Mouse (Mus musculus): ENCODE results near the gene Irf8.

The Irf8 gene

DNA sequence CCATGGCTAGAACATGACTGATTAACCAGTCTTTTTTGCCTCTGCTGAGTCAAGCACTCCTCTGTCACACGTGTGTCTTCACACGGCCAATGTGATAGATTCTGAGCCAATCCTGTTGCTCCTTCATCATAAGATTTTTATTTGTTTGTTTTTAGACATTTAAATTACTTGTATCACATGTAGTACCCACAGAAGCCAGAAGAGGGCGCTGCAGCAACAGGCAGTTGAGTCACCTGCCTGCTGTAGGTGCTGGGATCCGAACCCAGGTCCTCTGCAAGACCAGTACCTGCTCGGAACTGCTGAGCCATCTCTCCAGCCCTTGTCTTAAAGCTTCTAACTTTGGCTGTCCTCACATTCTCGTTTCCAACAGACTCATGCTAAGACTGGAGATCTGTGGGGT, 13.1 kb upstream of the Irf8 start:
- no peak for DNase-seq

- peak in 1 of 2 experiments; percentile 33 for DNase-seq
Measured at GRCm38 (mm10) chr8:120724096-120724495, 12.1 kb upstream of the Irf8 start.

- no peak for DNase-seq
Measured at GRCm38 (mm10) chr8:120724816-120725575, 11.2 kb upstream of the Irf8 start.

DNA sequence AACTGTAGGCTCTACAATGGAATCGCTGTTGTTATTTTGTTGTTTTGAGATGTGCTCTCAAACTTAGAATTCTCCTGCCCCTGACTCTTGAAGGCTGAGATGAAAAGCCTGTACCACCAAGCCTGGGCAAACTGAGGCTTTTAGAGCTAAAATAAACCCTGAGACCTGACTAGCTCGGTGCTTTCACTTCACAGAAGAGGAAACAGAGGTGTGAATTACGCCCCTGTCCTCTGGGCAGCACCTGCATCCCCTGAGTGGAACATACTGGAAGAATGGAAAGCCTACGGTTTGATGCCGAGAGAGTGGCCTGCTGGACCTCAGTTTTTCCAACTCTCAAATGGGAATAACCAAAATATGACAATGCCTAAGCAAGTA, 10.6 kb upstream of the Irf8 start:
- DNase-seq: no peak

DNA sequence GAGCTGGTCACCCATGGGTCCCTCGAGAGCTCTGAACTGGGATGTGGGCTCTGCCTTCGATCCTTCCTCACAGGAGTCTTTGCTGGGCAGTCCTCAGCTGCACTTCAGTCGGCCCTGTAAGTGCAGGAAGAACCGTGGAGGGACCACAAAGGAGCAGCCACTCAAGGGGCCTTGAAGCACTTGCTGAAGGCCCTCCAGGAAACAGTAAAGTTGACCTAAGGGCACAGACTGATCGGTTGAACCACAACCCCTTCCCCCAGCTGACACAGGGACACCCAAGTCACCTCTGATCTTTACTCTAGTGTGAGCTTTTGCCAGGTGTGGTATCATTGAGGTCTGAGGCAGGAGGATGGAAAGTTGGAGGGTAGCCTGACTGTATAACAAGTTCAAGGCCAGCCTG, 10.1 kb upstream of the Irf8 start:
- DNase-seq: no peak

DNA sequence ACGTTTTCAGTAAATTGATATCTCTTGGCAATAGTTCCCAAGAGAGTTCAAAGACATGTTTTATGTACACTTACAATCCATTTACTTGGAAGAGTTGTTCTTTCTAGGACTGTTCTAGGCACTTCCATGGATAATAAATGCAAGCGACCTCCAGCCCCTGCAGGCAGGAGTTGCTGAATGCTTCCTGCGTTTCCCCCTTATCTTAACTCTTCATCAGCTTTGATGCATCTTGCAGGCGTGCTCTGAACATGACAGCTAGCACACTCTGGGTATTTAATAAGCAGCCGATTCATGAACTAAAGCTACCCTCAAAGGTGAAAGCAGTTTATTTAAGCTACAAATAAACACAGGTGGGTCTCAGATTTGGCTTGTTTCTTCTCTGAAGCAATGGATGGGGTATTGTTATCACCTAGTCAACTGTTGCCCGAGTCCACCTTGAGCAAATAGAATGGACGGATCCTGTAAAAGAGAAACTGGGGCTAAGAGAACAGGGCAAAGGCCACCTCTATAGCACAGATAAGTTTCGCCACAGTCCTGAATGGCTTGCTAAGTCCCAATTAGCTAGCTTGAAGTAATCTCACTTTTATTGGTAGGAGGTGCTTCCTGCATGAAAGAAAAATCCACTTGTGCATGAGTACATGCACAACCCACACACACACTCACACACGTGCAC, 7.5 kb upstream of the Irf8 start:
- no peak for DNase-seq

DNA sequence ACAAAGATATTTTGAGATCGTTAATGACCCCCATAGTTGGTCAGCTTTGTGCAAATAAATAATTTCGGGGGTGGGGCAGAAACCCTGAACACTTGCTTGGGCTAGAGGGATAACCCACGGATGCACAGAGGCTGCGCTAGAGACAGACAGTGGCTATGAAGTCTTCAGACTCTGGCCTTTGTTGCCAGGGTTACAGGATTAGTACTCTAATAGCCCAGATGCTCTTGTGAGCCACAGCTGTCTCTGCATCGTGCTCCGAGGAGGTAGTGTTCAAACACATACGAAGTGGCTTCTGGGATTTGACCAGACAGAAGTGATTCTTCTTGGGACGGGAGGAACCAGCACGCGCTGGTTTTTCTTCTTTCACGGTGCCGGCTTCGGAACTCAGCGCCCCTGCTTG, 4.6 kb upstream of the Irf8 start:
- no peak for DNase-seq

DNA sequence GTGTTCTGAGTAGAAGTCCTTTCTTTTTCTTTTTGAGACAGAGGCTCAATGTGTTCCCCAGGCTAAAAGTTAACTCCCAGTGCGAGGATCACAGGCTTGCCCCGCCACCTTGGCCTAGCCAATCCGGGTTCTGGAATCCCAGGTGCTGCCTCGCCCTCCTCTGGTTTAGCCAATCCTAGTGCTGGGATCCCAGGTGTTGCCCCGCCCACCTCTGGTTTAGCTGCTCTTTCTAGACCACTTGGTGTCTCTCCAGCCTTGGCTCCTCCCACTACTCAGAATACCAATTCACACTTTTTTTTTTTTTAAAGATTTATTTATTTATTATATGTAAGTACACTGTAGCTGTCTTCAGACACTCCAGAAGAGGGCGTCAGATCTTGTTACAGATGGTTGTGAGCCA, 4.1 kb upstream of the Irf8 start:
- DNase-seq: no peak

- DNase-seq: peak; percentile 60 to 66
Measured at GRCm38 (mm10) chr8:120736486-120736885, 328 bp downstream of the Irf8 start.

DNA sequence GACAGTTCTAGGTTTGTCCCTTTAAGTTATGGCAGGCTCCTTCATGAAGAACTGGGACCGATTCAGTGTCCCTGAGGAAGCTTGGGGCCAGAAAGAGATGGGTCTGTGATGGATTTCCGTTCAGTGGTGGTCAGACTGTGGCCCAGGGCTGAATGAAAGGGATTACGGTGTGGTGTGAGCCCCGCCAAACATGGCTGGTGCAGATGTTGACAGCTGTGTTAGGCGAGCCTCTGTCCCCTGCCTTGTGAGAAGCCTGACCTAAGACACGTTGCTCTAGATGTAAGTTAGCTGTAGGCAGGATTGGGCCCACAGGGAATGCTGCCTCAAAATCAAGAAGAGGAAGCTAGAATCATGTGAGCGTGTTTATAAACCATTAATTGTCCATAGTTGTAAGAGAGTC, 1.0 kb downstream of the Irf8 start:
- no peak for DNase-seq

DNA sequence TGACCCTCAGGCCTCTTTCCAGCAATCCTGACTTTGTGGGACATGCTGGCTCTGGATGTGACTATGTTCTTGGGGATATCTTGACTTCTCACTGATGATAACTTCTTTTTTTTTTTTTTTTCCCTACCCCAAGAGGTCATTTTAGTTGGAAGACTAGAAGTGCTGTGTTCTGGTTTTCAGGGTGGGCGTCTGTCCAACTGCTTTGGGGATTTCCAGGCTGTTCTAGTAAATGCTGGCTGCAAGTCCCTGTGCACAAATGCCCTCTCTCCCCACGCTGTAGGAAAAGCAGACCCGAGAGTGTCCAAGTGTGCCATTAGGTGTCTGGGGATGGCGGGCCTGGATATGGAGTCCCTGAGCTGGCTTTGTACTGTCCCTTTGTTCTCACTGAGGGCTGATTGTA, 2.6 kb downstream of the Irf8 start:
- DNase-seq: peak; percentile 45 to 47

- DNase-seq: no peak
Measured at GRCm38 (mm10) chr8:120739526-120739925, 3.4 kb downstream of the Irf8 start.

GRCm38 (mm10) chr8:120740579-120740978, 4.4 kb downstream of the Irf8 start:
- DNase-seq: no peak

GRCm38 (mm10) chr8:120741001-120741400, 4.8 kb downstream of the Irf8 start:
- DNase-seq: no peak

GRCm38 (mm10) chr8:120741815-120742530, 5.8 kb downstream of the Irf8 start:
- no peak for DNase-seq

- no peak for DNase-seq
Measured at GRCm38 (mm10) chr8:120743149-120743897, 7.2 kb downstream of the Irf8 start.

- DNase-seq: no peak
Measured at GRCm38 (mm10) chr8:120743898-120744290, 7.7 kb downstream of the Irf8 start.

- DNase-seq: no peak
Measured at GRCm38 (mm10) chr8:120744448-120744847, 8.3 kb downstream of the Irf8 start.

- DNase-seq: no peak
Measured at GRCm38 (mm10) chr8:120745226-120745625, 9.1 kb downstream of the Irf8 start.

GRCm38 (mm10) chr8:120746007-120746701, 10.0 kb downstream of the Irf8 start:
- no peak for DNase-seq

GRCm38 (mm10) chr8:120747286-120747685, 11.1 kb downstream of the Irf8 start:
- DNase-seq: peak; percentile 54 to 66

GRCm38 (mm10) chr8:120750616-120751015, 14.5 kb downstream of the Irf8 start:
- no peak for DNase-seq
